Mouse (Mus musculus): Measurements from ENCODE around the gene Vmn2r110.

Vmn2r110 gene

GRCm38 (mm10) chr17:20596323-20596722 is at the start of gene Vmn2r110:
Vmn2r110 (minus strand) TSS chr17:20596423.
- no peak for DNase-seq (ENCODE audit: low read depth, low spot score)

GRCm38 (mm10) chr17:20624777-20625176 is 28.6 kb upstream of the Vmn2r110 start, which contains the start of gene Fpr-rs3:
Fpr-rs3 (minus strand) TSS chr17:20624877.
- DNase-seq (ENCODE audit: low read depth, low spot score) = no peak

- no peak for DNase-seq (ENCODE audit: low read depth, low spot score)
These were observed 31.6 kb downstream of the Vmn2r110 start, which contains the start of gene Vmn2r109 for GRCm38 (mm10) chr17:20564656-20565055. Vmn2r109 (minus strand) TSS chr17:20564756.
